Comparison of ENCODE assay signal across 8 mouse cellular contexts in genomic region chr12:83987583-83988441, GRCm38 (mm10). TPM values are rescaled to one million over a fixed set of nuclear protein-coding genes. Genes with fewer than 3 reads are reported as not detected.
DNase-seq lines count a peak whose midpoint lies in the region; ATAC-seq lines count a peak whose summit lies in the region.

TSS of gene Acot2 (plus strand) at chr12:83987861.

- H3K27me3 ChIP-seq in intestine, embryonic 14.5 days (replicated peaks; ENCODE audit: control insufficient read depth, insufficient read depth, low read length), result no peaks in the 10 kb centered on the region

- H3K27ac ChIP-seq in intestine, embryonic 14.5 days (ENCODE audit: low read depth), result peak within 1 kb of the TSS; percentile 93

- peak within 1 kb of the TSS; percentile 74 for H3K9ac ChIP-seq in intestine, embryonic 14.5 days (ENCODE audit: low read length)

- H3K9me3 ChIP-seq in intestine, embryonic 14.5 days (ENCODE audit: control insufficient read depth, low read length), result peaks cover 2% of the 10 kb centered on the region; the same call in 1 of the 2 replicates

- H3K36me3 ChIP-seq in intestine, embryonic 14.5 days (ENCODE audit: control insufficient read depth, insufficient read depth, low read length), result peaks cover 7% of the 10 kb centered on the region; the same call in 1 of the 2 replicates

- under 1% methylated on average over 80 of the region's 80 CpGs for WGBS in intestine, embryonic 14.5 days

- ATAC-seq in intestine, embryonic 14.5 days (replicated peaks; ENCODE audit: low FRiP score, low TSS enrichment, low read depth), result peak; percentile 85
- peak; percentile 91 for ATAC-seq in megakaryocyte-erythroid progenitor cell, adult 5-6 weeks (replicated peaks; ENCODE audit: low FRiP score, low TSS enrichment, poor library complexity, severe bottlenecking)

- peak within 1 kb of the TSS; percentile 59 for H3K4me2 ChIP-seq in intestine, embryonic 14.5 days (ENCODE audit: low read length)

- peaks cover 12% of the 10 kb centered on the region for H3K4me1 ChIP-seq in intestine, embryonic 14.5 days (replicated peaks; ENCODE audit: control insufficient read depth, insufficient read depth, low read length)

- intact Hi-C loops in gastrocnemius, postnatal 36 days (cut with DNase I), result no loop called here
- intact Hi-C loops in left cerebral cortex, postnatal 14 days (cut with DNase I), result no loop called here

- peak; percentile 71 for DNase-seq in adrenal gland, adult 8-10 months
- DNase-seq in embryo, embryonic 11.5 days (ENCODE audit: low read depth, low spot score), result peak; percentile 63
- peak; percentile 56 to 75 for DNase-seq in gastrocnemius, postnatal 36 days
- peak; percentile 93 for DNase-seq in intestine, embryonic 14.5 days (ENCODE audit: low spot score)
- peak; percentile 73 to 87 for DNase-seq in left cerebral cortex, postnatal 14 days (ENCODE audit: low spot score in 2 of 2)
- peak; percentile 69 for DNase-seq in right cerebral cortex, postnatal 14 days
- peak; percentile 69 to 74 for DNase-seq in urinary bladder, postnatal 4 days (ENCODE audit: low spot score in 2 of 2)

- H3K4me3 ChIP-seq in intestine, embryonic 14.5 days (ENCODE audit: low read depth, low read length), result peak within 1 kb of the TSS; percentile 55

RNA-seq across cellular contexts. Expression of gene Acot2, which starts in this region (rescaled TPM):
- total RNA-seq in adrenal gland, adult 8-10 months (2022), result 10 to 100 TPM; 16.1 to 33.1 (median 23.3) TPM
- total RNA-seq in gastrocnemius, postnatal 36 days (2021), result 10 to 100 TPM; 16.6 to 28.5 TPM
- 25.9 and 26.6 TPM in 2 replicates for polyA plus RNA-seq in intestine, embryonic 14.5 days (2014; fragmentation: Nextera tagmentation; extraction: Ambion mirVana)
- 10 to 100 TPM in 1 of 2 experiments, 1 to 10 TPM in 1; 8.9 to 10.5 TPM for total RNA-seq in left cerebral cortex, postnatal 14 days (2021)
- 10.3 and 11.5 TPM in 2 replicates for total RNA-seq in megakaryocyte-erythroid progenitor cell, adult 5-6 weeks (2014; fragmentation: Nextera tagmentation)
- 17.8 and 18.6 TPM in 2 replicates for total RNA-seq in megakaryocyte-erythroid progenitor cell, adult 5-6 weeks (2017)

Comparison
In these comparisons a context has a peak if more than half of its experiments do, and no peak if none do; other contexts are left out.
1. Peak in every context shown above with its lines: DNase-seq, ATAC-seq, H3K4me3 ChIP-seq and H3K27ac ChIP-seq.